Mouse (Mus musculus) ES-E14 (cell line): ENCODE measurements around the gene Rbm44. TPM values are rescaled to one million over a fixed set of nuclear protein-coding genes. Genes with fewer than 3 reads are reported as not detected.

Source experiments
- DNase-seq: peaks from one replicate; pipeline ENCODE4 v3.0.0-alpha.2; 2013; ENCODE audit warnings: low read depth, low spot score
- H3K27ac ChIP-seq: 2 replicates; pipeline ENCODE4 v1.5.1; 2012; ENCODE audit warnings: low read depth, mild to moderate bottlenecking, low read length, moderate library complexity, mixed read lengths; ENCODE audit not compliant: poor library complexity, insufficient read depth, severe bottlenecking
- H3K36me3 ChIP-seq: 2 replicates; pipeline ENCODE4 v1.6.1; 2012; ENCODE audit warnings: mild to moderate bottlenecking, low read length, moderate library complexity, mixed read lengths; ENCODE audit not compliant: control insufficient read depth, poor library complexity, insufficient read depth, severe bottlenecking
- H3K4me1 ChIP-seq, 2 experiments: fragments of 150-350 bp in 1 of 2; sonication (generic) in 1 of 2; 2 replicates each; pipeline ENCODE4 v1.6.1; 2012; ENCODE audit warnings: low read length in 2 of 2, mild to moderate bottlenecking in 1 of 2, mixed read lengths in 1 of 2; ENCODE audit not compliant: control insufficient read depth in 2 of 2, insufficient read depth in 2 of 2, poor library complexity in 1 of 2
- H3K4me3 ChIP-seq, 2 experiments: fragments of 150-350 bp in 1 of 2; sonication (generic) in 1 of 2; 2 replicates each; pipeline ENCODE4 v1.5.1; 2012; ENCODE audit warnings: low read length in 2 of 2, low read depth in 1 of 2, mild to moderate bottlenecking in 1 of 2, mixed read lengths in 1 of 2; ENCODE audit not compliant: insufficient read depth in 1 of 2, poor library complexity in 1 of 2, severe bottlenecking in 1 of 2
- H3K9ac ChIP-seq: 2 replicates; pipeline ENCODE4 v1.6.1; 2012; ENCODE audit warnings: low read depth, mild to moderate bottlenecking, low read length, mixed read lengths; ENCODE audit not compliant: poor library complexity, insufficient read depth, severe bottlenecking
- H3K9me3 ChIP-seq: fragments of 150-350 bp; sonication (generic); 2 replicates; pipeline ENCODE4 v1.6.1; 2012; ENCODE audit warnings: low read depth, mild to moderate bottlenecking, low read length; ENCODE audit not compliant: control insufficient read depth, insufficient read depth
- CHD2 ChIP-seq: IDR thresholded peaks from 2 replicates; pipeline ENCODE4 v1.6.1; 2014; ENCODE audit warnings: mild to moderate bottlenecking, low read depth, low read length, inconsistent platforms
- HCFC1 ChIP-seq: IDR thresholded peaks from 2 replicates; pipeline ENCODE4 v1.6.1; 2012; ENCODE audit warnings: low read length, inconsistent platforms, borderline replicate concordance; ENCODE audit not compliant: insufficient read depth
- MAFK ChIP-seq: IDR thresholded peaks from 2 replicates; pipeline ENCODE4 v1.6.1; 2014; ENCODE audit warnings: mild to moderate bottlenecking, low read depth, low read length, inconsistent platforms; ENCODE audit not compliant: insufficient read depth
- ZC3H11A ChIP-seq: IDR thresholded peaks from 2 replicates; pipeline ENCODE4 v1.6.1; 2012; ENCODE audit warnings: low read depth, mild to moderate bottlenecking, inconsistent platforms, low read length, borderline replicate concordance
- ZNF384 ChIP-seq: IDR thresholded peaks from 2 replicates; pipeline ENCODE4 v1.6.1; 2012; ENCODE audit warnings: low read depth, low read length, inconsistent platforms
- in situ Hi-C, 2 experiments: fragments of 600-800 bp; cut with MboI; formaldehyde crosslinking; loops; one replicate each; pipeline ENCODE4 v1.15.1; 2025; ENCODE audit warnings: low sequenced_read_pairs in 2 of 2, inconsistent platforms in 1 of 2; ENCODE audit not compliant: unreplicated experiment in 2 of 2
- total RNA-seq: library from RNA; depleted of rRNA; stranded (reverse); fragments of 300-350 nt; gene quantifications from 2 replicates; pipeline ENCODE4 v1.2.3, GENCODE M21; 2012

The Rbm44 gene
- total RNA-seq, 1 experiment: 3.6 TPM

DNA sequence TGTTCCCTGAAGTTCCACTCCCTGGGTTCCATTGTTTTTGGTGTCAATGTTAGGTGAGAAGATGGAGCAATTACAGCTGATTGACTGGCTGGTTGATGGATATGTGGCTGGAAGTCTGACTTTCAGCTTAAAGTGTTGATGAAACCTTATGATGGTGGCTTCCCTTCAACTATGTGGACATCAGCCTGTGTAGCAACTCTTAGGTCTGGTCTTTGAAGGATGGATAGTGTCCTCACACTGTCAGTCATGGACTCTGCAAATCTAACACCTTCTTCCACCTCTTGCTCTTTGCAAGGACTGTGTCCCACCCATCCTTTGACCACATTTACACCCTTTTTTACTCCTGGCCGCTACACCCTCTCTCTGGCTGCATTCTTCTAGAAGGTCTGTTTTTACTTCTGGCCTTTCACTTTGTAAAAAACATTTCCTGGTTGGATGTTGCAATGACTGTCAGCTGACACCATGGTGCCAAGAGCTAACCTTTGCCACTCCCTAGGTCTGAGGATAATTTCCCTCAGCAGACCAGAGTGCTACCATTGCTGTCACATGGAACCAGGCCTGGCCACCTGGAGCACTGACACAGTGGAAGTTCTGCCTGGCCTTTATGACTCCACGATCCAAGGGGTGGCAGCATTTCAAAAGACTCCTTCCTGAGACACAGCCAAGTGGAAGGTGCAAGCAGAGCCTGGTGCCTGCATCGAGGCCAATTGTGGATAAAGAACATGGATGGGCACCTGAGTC, 62.6 kb downstream of the Rbm44 start:
- Histone ChIP-seq H3K4me3 (no peak overlapping the region), H3K9me3 (no peaks in the 10 kb centered on the region), H3K36me3 (no peaks in the 10 kb centered on the region), H3K27ac (no peak overlapping the region), H3K4me1 (no peaks in the 10 kb centered on the region), H3K9ac (no peak overlapping the region)
- TF ChIP-seq HCFC1 (no peak), ZC3H11A (no peak), MAFK (no peak), ZNF384 (no peak), CHD2 (no peak)
- no peak for DNase-seq
- in situ Hi-C loops: no loop called here

- H3K9me3 ChIP-seq: no peaks in the 10 kb centered on the region
- in situ Hi-C loops: no loop called here
- H3K27ac ChIP-seq: no peak overlapping the region
- H3K4me3 ChIP-seq: no peak overlapping the region
- H3K36me3 ChIP-seq: no peaks in the 10 kb centered on the region
- no peaks in the 10 kb centered on the region for H3K4me1 ChIP-seq
- DNase-seq: no peak
- no peak for TF ChIP-seq HCFC1
- no peak for TF ChIP-seq MAFK
- no peak for TF ChIP-seq ZC3H11A
- no peak for TF ChIP-seq ZNF384
- TF ChIP-seq CHD2: no peak
- H3K9ac ChIP-seq: no peak overlapping the region
Observed at GRCm38 (mm10) chr1:91209343-91209742, 64.5 kb downstream of the Rbm44 start.

GRCm38 (mm10) chr1:91209785-91210184, 64.9 kb downstream of the Rbm44 start:
- in situ Hi-C loops: no loop called here
- Histone ChIP-seq H3K27ac (no peak overlapping the region), H3K9ac (no peak overlapping the region), H3K9me3 (no peaks in the 10 kb centered on the region), H3K4me3 (no peak overlapping the region), H3K36me3 (no peaks in the 10 kb centered on the region), H3K4me1 (no peaks in the 10 kb centered on the region)
- no peak for TF ChIP-seq ZNF384
- no peak for TF ChIP-seq CHD2
- TF ChIP-seq ZC3H11A: no peak
- TF ChIP-seq HCFC1: no peak
- no peak for TF ChIP-seq MAFK
- no peak for DNase-seq

GRCm38 (mm10) chr1:91211099-91211498, 66.2 kb downstream of the Rbm44 start:
- in situ Hi-C loops: no loop called here
- H3K9me3 ChIP-seq: no peaks in the 10 kb centered on the region
- no peak overlapping the region for H3K9ac ChIP-seq
- no peak for TF ChIP-seq ZC3H11A
- no peak for TF ChIP-seq CHD2
- no peak for TF ChIP-seq MAFK
- TF ChIP-seq ZNF384: no peak
- H3K36me3 ChIP-seq: no peaks in the 10 kb centered on the region
- no peak overlapping the region for H3K4me3 ChIP-seq
- DNase-seq: peak; percentile 29
- H3K4me1 ChIP-seq: no peaks in the 10 kb centered on the region
- H3K27ac ChIP-seq: no peak overlapping the region

DNA sequence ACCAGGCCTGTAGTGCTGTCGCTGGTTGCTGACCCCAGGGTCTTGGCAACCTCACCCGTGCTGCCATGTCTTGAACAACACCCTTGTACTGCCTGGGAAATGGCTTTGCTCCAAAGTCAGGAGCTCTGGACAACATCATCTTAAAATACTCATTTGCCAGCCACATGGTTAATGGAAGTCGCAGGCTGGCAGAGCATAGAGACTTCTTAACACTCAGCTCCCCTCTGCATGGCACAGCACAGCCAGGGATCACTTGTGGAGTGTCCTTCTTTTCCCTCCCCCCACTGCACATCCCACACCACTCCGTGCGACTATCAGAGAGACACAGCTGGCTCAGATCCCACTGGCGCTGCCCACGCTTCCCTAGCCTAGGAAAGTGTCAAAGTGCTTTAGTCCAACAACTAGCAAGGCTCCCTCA, 66.7 kb downstream of the Rbm44 start:
- Histone ChIP-seq H3K4me3 (no peak overlapping the region), H3K27ac (no peak overlapping the region), H3K9me3 (no peaks in the 10 kb centered on the region), H3K9ac (no peak overlapping the region), H3K4me1 (no peaks in the 10 kb centered on the region), H3K36me3 (no peaks in the 10 kb centered on the region)
- no peak for DNase-seq
- in situ Hi-C loops: no loop called here
- no peak for TF ChIP-seq CHD2
- TF ChIP-seq HCFC1: no peak
- TF ChIP-seq ZC3H11A: no peak
- TF ChIP-seq ZNF384: no peak
- no peak for TF ChIP-seq MAFK
